In the genomic region with DNA sequence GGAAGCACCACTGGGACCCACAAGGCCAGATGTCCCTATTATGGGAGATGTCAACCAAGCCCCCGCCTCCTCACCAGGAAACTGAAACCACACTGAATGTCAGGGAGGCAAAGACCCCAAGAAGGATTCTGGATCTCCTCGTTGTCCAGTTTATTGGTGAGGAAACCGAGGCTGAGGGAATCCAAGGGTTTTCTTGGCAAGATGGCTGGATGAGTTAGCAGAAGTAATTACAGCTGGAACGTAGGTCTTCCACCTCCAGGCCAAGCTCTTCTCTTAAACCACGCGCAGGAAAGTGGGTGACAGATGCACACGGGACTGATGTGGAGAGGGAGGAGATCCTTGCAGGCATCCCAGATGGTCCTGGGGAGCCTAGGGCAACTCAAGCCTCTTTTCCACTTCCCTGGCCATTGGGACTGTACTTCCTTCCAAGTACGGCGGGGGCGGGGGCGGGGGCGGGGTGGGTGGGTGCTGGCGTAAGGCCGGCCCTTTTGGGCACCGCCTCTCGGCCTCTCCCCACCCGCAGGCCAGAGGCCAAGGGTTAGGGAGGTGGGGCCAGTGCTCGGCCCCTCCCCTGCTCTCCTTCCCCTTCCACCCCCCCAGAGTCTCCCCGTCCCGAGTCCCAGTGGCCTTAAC, we compare ENCODE assay signal across 8 mouse cellular contexts. TPM values are rescaled to one million over a fixed set of nuclear protein-coding genes. Genes with fewer than 3 reads are reported as not detected.
DNase-seq lines count a peak whose midpoint lies in the region; ATAC-seq and TF ChIP-seq lines count a peak whose summit lies in the region.

No protein-coding gene starts in this region.

- peaks cover 40% of the 10 kb centered on the region for H3K27me3 ChIP-seq in erythroblast, embryonic 14.5 days (ENCODE audit: control insufficient read depth)
- H3K27me3 ChIP-seq in thymus, adult 2 months (ENCODE audit: control insufficient read depth, insufficient read depth, low read length) = no peaks in the 10 kb centered on the region
- H3K27me3 ChIP-seq in intestine, embryonic 15.5 days (replicated peaks) = no peaks in the 10 kb centered on the region
- H3K27me3 ChIP-seq in midbrain, postnatal 0 days (ENCODE audit: insufficient read depth, low read length) = no peaks in the 10 kb centered on the region

- ATAC-seq in erythroblast, adult 5-6 weeks (replicated peaks; ENCODE audit: low FRiP score, poor library complexity, severe bottlenecking) = no peak
- peak; percentile 92 for ATAC-seq in intestine, embryonic 15.5 days
- ATAC-seq in midbrain, postnatal 0 days (ENCODE audit: low FRiP score) = no peak

- no peak overlapping the region for H3K27ac ChIP-seq in thymus, adult 2 months (ENCODE audit: control insufficient read depth, insufficient read depth, low read length)
- H3K27ac ChIP-seq in intestine, embryonic 15.5 days = peak overlapping the region; percentile 77
- no peak overlapping the region for H3K27ac ChIP-seq in midbrain, postnatal 0 days (ENCODE audit: low read depth, low read length)

- TF ChIP-seq CTCF in thymus, adult 2 months (IDR thresholded peaks at IDR 0.05; ENCODE audit: borderline replicate concordance, control insufficient read depth, extremely low read depth, insufficient read depth, low read length, poor library complexity) = no peak
- no peak for TF ChIP-seq CTCF in midbrain, postnatal 0 days (IDR thresholded peaks at IDR 0.05)

- H3K9me3 ChIP-seq in erythroblast, embryonic 14.5 days (ENCODE audit: control insufficient read depth, low read length) = peaks cover 2% of the 10 kb centered on the region; the same call in 1 of the 2 replicates
- no peaks in the 10 kb centered on the region for H3K9me3 ChIP-seq in intestine, embryonic 15.5 days
- no peaks in the 10 kb centered on the region for H3K9me3 ChIP-seq in midbrain, postnatal 0 days (ENCODE audit: low read length)

- peak overlapping the region; percentile 69 for H3K9ac ChIP-seq in intestine, embryonic 15.5 days
- peak overlapping the region; percentile 66 for H3K9ac ChIP-seq in midbrain, postnatal 0 days (replicated peaks; ENCODE audit: low read length, poor library complexity, severe bottlenecking)

- H3K4me3 ChIP-seq in erythroblast, embryonic 14.5 days (replicated peaks) = peak overlapping the region; percentile 67
- peak overlapping the region; percentile 94 for H3K4me3 ChIP-seq in thymus, adult 2 months (ENCODE audit: control insufficient read depth, insufficient read depth, low read length)
- H3K4me3 ChIP-seq in intestine, embryonic 15.5 days (replicated peaks) = peak overlapping the region; percentile 65
- H3K4me3 ChIP-seq in midbrain, postnatal 0 days (ENCODE audit: low read depth, low read length) = peak overlapping the region; percentile 62

- no peaks in the 10 kb centered on the region for H3K36me3 ChIP-seq in erythroblast, embryonic 14.5 days (ENCODE audit: control insufficient read depth)
- no peaks in the 10 kb centered on the region for H3K36me3 ChIP-seq in thymus, adult 2 months (ENCODE audit: control insufficient read depth, insufficient read depth, low read length)
- no peaks in the 10 kb centered on the region for H3K36me3 ChIP-seq in intestine, embryonic 15.5 days
- no peaks in the 10 kb centered on the region for H3K36me3 ChIP-seq in midbrain, postnatal 0 days (ENCODE audit: insufficient read depth, low read length)

- TF ChIP-seq POLR2A in thymus, adult 2 months (IDR thresholded peaks at IDR 0.05; ENCODE audit: control insufficient read depth, extremely low read depth, insufficient read depth, low read length, poor library complexity) = no peak

- peak; percentile 20 for DNase-seq in thymus, adult 2 months
- no peak for DNase-seq in thymus, postnatal 4 days
- DNase-seq in midbrain, postnatal 0 days (ENCODE audit: low spot score) = no peak
- DNase-seq in spleen, adult 18-20 months = no peak
- DNase-seq in kidney, adult 8-10 months = no peak

- 3% methylated on average over 20 of the region's 20 CpGs for WGBS in thymus, adult 2 months
- WGBS in intestine, embryonic 15.5 days = 10% methylated on average over 16 of the region's 20 CpGs
- 14% methylated on average over 13 of the region's 20 CpGs for WGBS in midbrain, postnatal 0 days

- peaks cover 21% of the 10 kb centered on the region for H3K4me1 ChIP-seq in erythroblast, embryonic 14.5 days (ENCODE audit: control insufficient read depth)
- peaks cover 54% of the 10 kb centered on the region for H3K4me1 ChIP-seq in thymus, adult 2 months (replicated peaks; ENCODE audit: control insufficient read depth, insufficient read depth, low read length)
- H3K4me1 ChIP-seq in intestine, embryonic 15.5 days (replicated peaks) = peaks cover 27% of the 10 kb centered on the region
- no peaks in the 10 kb centered on the region for H3K4me1 ChIP-seq in midbrain, postnatal 0 days (ENCODE audit: insufficient read depth, low read length)

- peak overlapping the region; percentile 93 for H3K4me2 ChIP-seq in intestine, embryonic 15.5 days (replicated peaks)
- H3K4me2 ChIP-seq in midbrain, postnatal 0 days (ENCODE audit: low read depth, low read length, poor library complexity, severe bottlenecking) = peak overlapping the region; percentile 96

RNA-seq across cellular contexts. Expression of a gene that starts 0.6 kb away (rescaled TPM):
- polyA plus RNA-seq in erythroblast, embryonic 14.5 days (2012) = 0.07 and 0.10 TPM in 2 replicates
- 23.8 and 30.3 TPM in 2 replicates for total RNA-seq in erythroblast, adult 5-6 weeks (2015; ENCODE audit: low replicate concordance)
- 4.3 and 7.4 TPM in 2 replicates for total RNA-seq in erythroblast, adult 5-6 weeks (2017; ENCODE audit: low replicate concordance)
- 322 and 334 TPM in 2 replicates for polyA plus RNA-seq in thymus, adult 2 months (2012; rRNA removed)
- polyA plus RNA-seq in intestine, embryonic 15.5 days (2015; fragmentation: Nextera tagmentation; extraction: Ambion mirVana) = 46.7 and 53.5 TPM in 2 replicates
- 75.0 and 94.0 TPM in 2 replicates for total RNA-seq in midbrain, postnatal 0 days (2014; rRNA removed)
- polyA plus RNA-seq in midbrain, postnatal 0 days (2015; fragmentation: Nextera tagmentation; extraction: Ambion mirVana) = 139 and 149 TPM in 2 replicates

Comparison
In these comparisons a context has a peak if more than half of its experiments do, and no peak if none do; other contexts are left out.
1. RNA of a gene that starts 0.6 kb away (polyA plus RNA-seq): 322 to 334 TPM in thymus, adult 2 months, 139 to 149 TPM in midbrain, postnatal 0 days and 46.7 to 53.5 TPM in intestine, embryonic 15.5 days; 0.07 to 0.10 TPM in erythroblast, embryonic 14.5 days; every median in the first group is over 10 times any median in the second.
2. Peak in every context shown above with its lines, with median percentiles within 50 percentile points of each other: H3K4me3 ChIP-seq.